Mouse (Mus musculus): Measurements from ENCODE around the gene Cst8. TPM values are rescaled to one million over a fixed set of nuclear protein-coding genes. Genes with fewer than 3 reads are reported as not detected.
"Not testable (repeated sequence)": the region's sequence is repeated elsewhere in the genome, so short reads cannot be mapped to it uniquely, and the experiment has no call there.

The Cst8 gene
- polyA plus RNA-seq (2014; fragmentation: Nextera tagmentation; extraction: Ambion mirVana) = not detected in 2 replicates

DNA sequence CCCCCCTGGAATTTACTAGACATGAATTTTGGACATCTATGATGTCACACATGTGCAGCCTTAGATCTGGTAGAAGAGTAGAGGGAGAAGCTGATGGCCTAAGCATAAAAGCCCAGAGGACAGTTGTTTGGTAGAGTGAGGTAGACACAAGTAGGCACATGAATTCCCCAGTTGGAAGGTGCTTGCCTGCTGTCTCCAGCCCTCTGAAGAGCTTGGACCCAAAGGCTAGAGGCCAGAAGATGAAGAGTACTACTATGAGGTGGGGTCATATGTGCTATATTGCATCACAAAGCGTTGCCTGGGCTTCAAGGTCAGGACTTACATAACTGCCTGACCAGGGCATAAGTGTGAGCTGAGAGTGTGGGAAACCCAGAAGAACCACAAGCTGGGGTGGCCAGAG lies at the start of gene Cst8:
Gene Cst8 (plus strand): TSS at position 301 of the 400 bp plus-strand sequence.
- Histone ChIP-seq H3K27ac (ENCODE audit: low read depth, low read length) (no peak within 1 kb of the TSS), H3K4me3 (ENCODE audit: low read depth, low read length) (no peak within 1 kb of the TSS), H3K27me3 (ENCODE audit: control insufficient read depth, insufficient read depth, low read length) (no peaks in the 10 kb centered on the region), H3K36me3 (ENCODE audit: control insufficient read depth, insufficient read depth, low read length) (no peaks in the 10 kb centered on the region), H3K4me1 (ENCODE audit: control insufficient read depth, insufficient read depth, low read length) (no peaks in the 10 kb centered on the region), H3K4me2 (ENCODE audit: low read depth, low read length) (no peak within 1 kb of the TSS), H3K9ac (replicated peaks; ENCODE audit: low read depth, low read length) (no peak within 1 kb of the TSS), H3K9me3 (ENCODE audit: control insufficient read depth, low read length) (no peaks in the 10 kb centered on the region)
- no peak for ATAC-seq (ENCODE audit: low read depth)
- WGBS = 93% methylated on average over 1 of the region's 1 CpGs

- H3K27ac ChIP-seq (ENCODE audit: low read depth, low read length) = no peak within 1 kb of the TSS
- WGBS = 77% methylated on average over 1 of the region's 1 CpGs
- H3K4me1 ChIP-seq (ENCODE audit: control insufficient read depth, insufficient read depth, low read length) = no peaks in the 10 kb centered on the region
- no peak within 1 kb of the TSS for H3K9ac ChIP-seq (replicated peaks; ENCODE audit: low read depth, low read length)
- H3K4me2 ChIP-seq (ENCODE audit: low read depth, low read length) = no peak within 1 kb of the TSS
- H3K27me3 ChIP-seq (ENCODE audit: control insufficient read depth, insufficient read depth, low read length) = no peaks in the 10 kb centered on the region
- no peak within 1 kb of the TSS for H3K4me3 ChIP-seq (ENCODE audit: low read depth, low read length)
- H3K36me3 ChIP-seq (ENCODE audit: control insufficient read depth, insufficient read depth, low read length) = no peaks in the 10 kb centered on the region
- no peaks in the 10 kb centered on the region for H3K9me3 ChIP-seq (ENCODE audit: control insufficient read depth, low read length)
- no peak for ATAC-seq (ENCODE audit: low read depth)
Measured at GRCm38 (mm10) chr2:148750058-148750457, 48.5 kb upstream of the Cst8 start, which contains the start of gene Cstl1. Cstl1 (plus strand) TSS chr2:148750358.

DNA sequence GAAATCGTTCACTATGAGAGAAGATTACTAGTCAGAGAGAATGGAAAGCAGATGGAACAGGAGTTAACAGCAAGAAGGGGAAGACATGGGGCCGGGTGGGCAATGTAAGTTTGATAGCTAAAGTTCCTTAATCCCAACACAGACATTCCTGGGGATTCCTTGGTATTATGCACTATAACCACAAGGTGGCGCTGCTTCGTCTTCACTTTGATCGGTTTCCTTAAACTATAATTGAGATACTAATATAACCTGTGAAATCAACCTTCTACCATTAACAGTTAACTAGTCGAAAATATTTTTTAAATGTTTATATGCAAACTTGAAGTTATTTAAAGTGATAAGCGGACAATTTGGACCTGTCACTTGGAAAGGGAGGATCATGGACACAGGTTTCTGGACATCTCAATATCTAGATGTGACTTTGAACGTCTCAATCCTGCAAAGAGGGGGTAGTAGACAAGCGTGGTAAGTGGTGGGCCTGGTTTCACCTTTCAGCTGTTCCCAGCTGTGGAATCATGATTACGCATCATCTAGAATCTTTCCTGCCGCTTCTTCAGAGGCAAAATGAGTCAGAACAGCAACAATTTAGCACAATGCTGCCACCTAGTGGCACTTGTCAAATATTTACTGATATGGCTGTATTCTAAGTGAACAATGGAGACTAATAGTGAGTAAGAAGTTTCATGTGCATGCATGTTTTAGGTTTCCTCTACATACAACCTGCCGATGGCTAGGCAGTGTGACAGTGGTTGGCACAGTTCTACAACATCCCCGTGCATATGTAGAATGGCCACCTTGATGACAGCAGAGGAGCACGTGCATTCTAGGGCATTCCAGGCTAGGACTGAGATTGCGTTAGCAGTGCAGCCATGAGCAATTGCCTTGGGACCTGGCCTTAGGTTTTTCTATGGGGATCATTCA lies 46.4 kb upstream of the Cst8 start:
- peak overlapping the region; percentile 56 for H3K4me2 ChIP-seq (ENCODE audit: low read depth, low read length)
- 0 out of 2 replicates have a peak overlapping the region, but pooled peaks have one; percentile 29 for H3K9ac ChIP-seq (replicated peaks; ENCODE audit: low read depth, low read length)
- peak overlapping the region; percentile 31 for H3K4me3 ChIP-seq (ENCODE audit: low read depth, low read length)
- no peaks in the 10 kb centered on the region for H3K36me3 ChIP-seq (ENCODE audit: control insufficient read depth, insufficient read depth, low read length)
- H3K27ac ChIP-seq (ENCODE audit: low read depth, low read length) = no peak overlapping the region
- H3K4me1 ChIP-seq (ENCODE audit: control insufficient read depth, insufficient read depth, low read length) = no peaks in the 10 kb centered on the region
- H3K9me3 ChIP-seq (ENCODE audit: control insufficient read depth, low read length) = no peaks in the 10 kb centered on the region
- 19% methylated on average over 15 of the region's 15 CpGs for WGBS
- H3K27me3 ChIP-seq (ENCODE audit: control insufficient read depth, insufficient read depth, low read length) = no peaks in the 10 kb centered on the region
- peak; percentile 94 for ATAC-seq (ENCODE audit: low read depth)

- no peak overlapping the region for H3K9ac ChIP-seq (replicated peaks; ENCODE audit: low read depth, low read length)
- ATAC-seq (ENCODE audit: low read depth) = no peak
- H3K4me2 ChIP-seq (ENCODE audit: low read depth, low read length) = no peak overlapping the region
- H3K4me1 ChIP-seq (ENCODE audit: control insufficient read depth, insufficient read depth, low read length) = no peaks in the 10 kb centered on the region
- no peak overlapping the region for H3K4me3 ChIP-seq (ENCODE audit: low read depth, low read length)
- no peaks in the 10 kb centered on the region for H3K9me3 ChIP-seq (ENCODE audit: control insufficient read depth, low read length)
- 71% methylated on average over 1 of the region's 1 CpGs for WGBS
- no peak overlapping the region for H3K27ac ChIP-seq (ENCODE audit: low read depth, low read length)
- no peaks in the 10 kb centered on the region for H3K27me3 ChIP-seq (ENCODE audit: control insufficient read depth, insufficient read depth, low read length)
- H3K36me3 ChIP-seq (ENCODE audit: control insufficient read depth, insufficient read depth, low read length) = no peaks in the 10 kb centered on the region
Measured at GRCm38 (mm10) chr2:148754310-148754846, 44.2 kb upstream of the Cst8 start.

GRCm38 (mm10) chr2:148763648-148764388 lies 34.8 kb upstream of the Cst8 start:
- Histone ChIP-seq H3K9me3 (ENCODE audit: control insufficient read depth, low read length) (no peaks in the 10 kb centered on the region), H3K27me3 (ENCODE audit: control insufficient read depth, insufficient read depth, low read length) (no peaks in the 10 kb centered on the region), H3K4me3 (ENCODE audit: low read depth, low read length) (no peak overlapping the region), H3K4me2 (ENCODE audit: low read depth, low read length) (no peak overlapping the region), H3K27ac (ENCODE audit: low read depth, low read length) (no peak overlapping the region), H3K36me3 (ENCODE audit: control insufficient read depth, insufficient read depth, low read length) (no peaks in the 10 kb centered on the region), H3K4me1 (ENCODE audit: control insufficient read depth, insufficient read depth, low read length) (no peaks in the 10 kb centered on the region), H3K9ac (replicated peaks; ENCODE audit: low read depth, low read length) (no peak overlapping the region)
- no peak for ATAC-seq (ENCODE audit: low read depth)
- WGBS = 100% methylated on average over 1 of the region's 1 CpGs

- not testable (repeated sequence) for H3K36me3 ChIP-seq (ENCODE audit: control insufficient read depth, insufficient read depth, low read length); H3K27me3 ChIP-seq (ENCODE audit: control insufficient read depth, insufficient read depth, low read length); H3K9me3 ChIP-seq (ENCODE audit: control insufficient read depth, low read length); H3K4me1 ChIP-seq (ENCODE audit: control insufficient read depth, insufficient read depth, low read length); H3K27ac ChIP-seq (ENCODE audit: low read depth, low read length); H3K4me2 ChIP-seq (ENCODE audit: low read depth, low read length); H3K9ac ChIP-seq (replicated peaks; ENCODE audit: low read depth, low read length); H3K4me3 ChIP-seq (ENCODE audit: low read depth, low read length); ATAC-seq (ENCODE audit: low read depth)
- WGBS = 85% methylated on average over 4 of the region's 4 CpGs
Measured at GRCm38 (mm10) chr2:148771397-148771796, 27.2 kb upstream of the Cst8 start, which contains the start of gene Cst11. Cst11 (minus strand) TSS chr2:148771497.

- no peaks in the 10 kb centered on the region for H3K9me3 ChIP-seq (ENCODE audit: control insufficient read depth, low read length)
- no peak within 1 kb of the TSS for H3K27ac ChIP-seq (ENCODE audit: low read depth, low read length)
- no peaks in the 10 kb centered on the region for H3K36me3 ChIP-seq (ENCODE audit: control insufficient read depth, insufficient read depth, low read length)
- H3K9ac ChIP-seq (replicated peaks; ENCODE audit: low read depth, low read length) = no peak within 1 kb of the TSS
- no peaks in the 10 kb centered on the region for H3K27me3 ChIP-seq (ENCODE audit: control insufficient read depth, insufficient read depth, low read length)
- no peak within 1 kb of the TSS for H3K4me3 ChIP-seq (ENCODE audit: low read depth, low read length)
- H3K4me2 ChIP-seq (ENCODE audit: low read depth, low read length) = no peak within 1 kb of the TSS
- 28% methylated on average over 1 of the region's 1 CpGs for WGBS
- no peak for ATAC-seq (ENCODE audit: low read depth)
- no peaks in the 10 kb centered on the region for H3K4me1 ChIP-seq (ENCODE audit: control insufficient read depth, insufficient read depth, low read length)
Measured at GRCm38 (mm10) chr2:148781709-148782108, 16.9 kb upstream of the Cst8 start, which contains the start of gene 8030411F24Rik. 8030411F24Rik (plus strand) TSS chr2:148782009.

DNA sequence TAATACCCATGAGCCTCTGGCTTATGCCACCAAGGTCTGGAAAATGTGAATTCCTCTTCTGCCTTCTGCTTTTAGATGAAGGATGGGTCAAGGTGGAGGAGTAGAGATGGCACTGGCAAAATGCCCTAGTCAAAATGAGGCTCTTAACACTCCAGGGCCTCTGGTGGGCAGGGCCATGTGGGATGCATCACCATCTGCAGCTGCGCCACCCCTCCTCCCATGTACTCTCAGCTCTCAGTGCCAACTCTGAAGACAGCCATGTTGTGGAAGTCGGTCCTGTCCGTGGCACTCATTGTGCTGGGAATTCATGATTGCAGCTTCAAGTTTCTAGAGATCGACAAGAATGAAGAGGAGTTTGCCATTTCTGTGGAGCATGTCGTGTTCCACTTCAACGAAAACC lies 9.4 kb upstream of the Cst8 start, which contains the start of gene Cst12:
Gene Cst12 (plus strand): TSS at position 220 of the 400 bp plus-strand sequence.
- Histone ChIP-seq H3K4me2 (ENCODE audit: low read depth, low read length) (no peak within 1 kb of the TSS), H3K9me3 (ENCODE audit: control insufficient read depth, low read length) (no peaks in the 10 kb centered on the region), H3K4me1 (ENCODE audit: control insufficient read depth, insufficient read depth, low read length) (no peaks in the 10 kb centered on the region), H3K4me3 (ENCODE audit: low read depth, low read length) (no peak within 1 kb of the TSS), H3K27me3 (ENCODE audit: control insufficient read depth, insufficient read depth, low read length) (no peaks in the 10 kb centered on the region), H3K27ac (ENCODE audit: low read depth, low read length) (no peak within 1 kb of the TSS), H3K9ac (replicated peaks; ENCODE audit: low read depth, low read length) (no peak within 1 kb of the TSS), H3K36me3 (ENCODE audit: control insufficient read depth, insufficient read depth, low read length) (no peaks in the 10 kb centered on the region)
- ATAC-seq (ENCODE audit: low read depth) = no peak
- 95% methylated on average over 6 of the region's 6 CpGs for WGBS

All from neural tube, embryonic 14.5 days (tissue).